Mouse (Mus musculus) heart, embryonic 10.5 days (tissue): ENCODE data around the gene Mtmr11. TPM values are rescaled to one million over a fixed set of nuclear protein-coding genes. Genes with fewer than 3 reads are reported as not detected.

Experiments used
- DNase-seq: peaks from one replicate; pipeline ENCODE4 v3.0.0-alpha.2; 2017; ENCODE audit warnings: low spot score
- H3K27ac ChIP-seq: fragments of 300-500 bp; sonication (generic); 2 replicates; pipeline ENCODE4 v1.5.1; 2016; ENCODE audit warnings: mild to moderate bottlenecking
- H3K27me3 ChIP-seq: fragments of 300-500 bp; sonication (generic); 2 replicates; pipeline ENCODE4 v1.6.1; 2016; ENCODE audit warnings: mild to moderate bottlenecking; ENCODE audit not compliant: poor library complexity, insufficient read depth, severe bottlenecking
- H3K36me3 ChIP-seq: fragments of 300-500 bp; sonication (generic); 2 replicates; pipeline ENCODE4 v1.6.1; 2016; ENCODE audit warnings: mild to moderate bottlenecking, moderate library complexity
- H3K4me1 ChIP-seq: fragments of 300-500 bp; sonication (generic); 2 replicates; pipeline ENCODE4 v1.6.1; 2016; ENCODE audit warnings: mild to moderate bottlenecking
- H3K4me3 ChIP-seq: fragments of 300-500 bp; sonication (generic); 2 replicates; pipeline ENCODE4 v1.5.1; 2016; ENCODE audit warnings: mild to moderate bottlenecking, moderate library complexity
- H3K9me3 ChIP-seq: fragments of 300-500 bp; sonication (generic); 2 replicates; pipeline ENCODE4 v1.6.1; 2016; ENCODE audit warnings: mild to moderate bottlenecking, moderate library complexity
- WGBS: fragments of 180-500 bp; shearing (Covaris S2); methylation state at CpG from one replicate; pipeline ENCODE4 v1.1.7; 2016; 5-methylcytosine and 5-hydroxymethylcytosine counted together
- polyA plus RNA-seq: library from polyadenylated mRNA; unstranded; fragments of >200 nt; fragmentation: Nextera tagmentation; extraction: Ambion mirVana; gene quantifications from 2 replicates; pipeline ENCODE4 v1.2.1, GENCODE M21; 2016

Mtmr11 gene
- polyA plus RNA-seq, 1 experiment from 2014 or later, result 10.5 TPM

GRCm38 (mm10) chr3:96175251-96175650 is 13.4 kb downstream of the Mtmr11 start:
- H3K9me3 ChIP-seq, result no peaks in the 10 kb centered on the region
- no peak overlapping the region for H3K27ac ChIP-seq
- WGBS, result 96% methylated on average over 6 of the region's 6 CpGs
- H3K4me1 ChIP-seq, result peaks cover 25% of the 10 kb centered on the region
- DNase-seq, result no peak
- H3K4me3 ChIP-seq, result no peak overlapping the region
- H3K36me3 ChIP-seq, result peaks cover 50% of the 10 kb centered on the region
- no peaks in the 10 kb centered on the region for H3K27me3 ChIP-seq

GRCm38 (mm10) chr3:96178427-96178826 is 16.6 kb downstream of the Mtmr11 start:
- H3K27ac ChIP-seq, result no peak overlapping the region
- H3K4me1 ChIP-seq, result peaks cover 43% of the 10 kb centered on the region
- H3K4me3 ChIP-seq, result no peak overlapping the region
- no peak for DNase-seq
- H3K36me3 ChIP-seq, result peaks cover 48% of the 10 kb centered on the region
- H3K27me3 ChIP-seq, result no peaks in the 10 kb centered on the region
- WGBS, result 92% methylated on average over 4 of the region's 4 CpGs
- no peaks in the 10 kb centered on the region for H3K9me3 ChIP-seq

GRCm38 (mm10) chr3:96178902-96179301 is 17.1 kb downstream of the Mtmr11 start:
- Histone ChIP-seq H3K27me3 (no peaks in the 10 kb centered on the region), H3K27ac (no peak overlapping the region), H3K4me3 (no peak overlapping the region), H3K4me1 (peaks cover 46% of the 10 kb centered on the region), H3K36me3 (peaks cover 46% of the 10 kb centered on the region), H3K9me3 (no peaks in the 10 kb centered on the region)
- DNase-seq, result no peak
- 80% methylated on average over 2 of the region's 2 CpGs for WGBS

GRCm38 (mm10) chr3:96179531-96179930 is 17.7 kb downstream of the Mtmr11 start:
- 64% methylated on average over 4 of the region's 4 CpGs for WGBS
- H3K4me1 ChIP-seq, result peaks cover 42% of the 10 kb centered on the region
- no peak for DNase-seq
- no peaks in the 10 kb centered on the region for H3K27me3 ChIP-seq
- no peak overlapping the region for H3K27ac ChIP-seq
- peaks cover 41% of the 10 kb centered on the region for H3K36me3 ChIP-seq
- no peaks in the 10 kb centered on the region for H3K9me3 ChIP-seq
- H3K4me3 ChIP-seq, result no peak overlapping the region

- Histone ChIP-seq H3K4me3 (peak within 1 kb of the TSS; percentile 78), H3K27ac (peak within 1 kb of the TSS; percentile 90), H3K9me3 (no peaks in the 10 kb centered on the region), H3K36me3 (peaks cover 39% of the 10 kb centered on the region), H3K27me3 (no peaks in the 10 kb centered on the region), H3K4me1 (peaks cover 49% of the 10 kb centered on the region)
- no peak for DNase-seq
- WGBS, result 0% methylated on average over 17 of the region's 23 CpGs
These were observed 19.1 kb downstream of the Mtmr11 start, which contains the start of gene Sv2a for GRCm38 (mm10) chr3:96180727-96181477. Gene Sv2a, plus strand, starts transcription at chr3:96181151.

GRCm38 (mm10) chr3:96181510-96182381 is 19.9 kb downstream of the Mtmr11 start:
- Histone ChIP-seq H3K9me3 (no peaks in the 10 kb centered on the region), H3K27me3 (no peaks in the 10 kb centered on the region), H3K36me3 (peaks cover 36% of the 10 kb centered on the region), H3K27ac (peak overlapping the region; percentile 90), H3K4me1 (peaks cover 49% of the 10 kb centered on the region), H3K4me3 (peak overlapping the region; percentile 78)
- WGBS, result 22% methylated on average over 12 of the region's 12 CpGs
- DNase-seq, result no peak

GRCm38 (mm10) chr3:96182382-96182776 is 20.6 kb downstream of the Mtmr11 start:
- Histone ChIP-seq H3K27ac (peak overlapping the region; percentile 90), H3K36me3 (peaks cover 38% of the 10 kb centered on the region), H3K4me3 (peak overlapping the region; percentile 78), H3K4me1 (peaks cover 49% of the 10 kb centered on the region), H3K27me3 (no peaks in the 10 kb centered on the region), H3K9me3 (no peaks in the 10 kb centered on the region)
- WGBS, result 10% methylated on average over 4 of the region's 4 CpGs
- no peak for DNase-seq

- H3K27ac ChIP-seq, result no peak overlapping the region
- no peak overlapping the region for H3K4me3 ChIP-seq
- WGBS, result 60% methylated on average over 12 of the region's 12 CpGs
- no peaks in the 10 kb centered on the region for H3K27me3 ChIP-seq
- H3K4me1 ChIP-seq, result peaks cover 14% of the 10 kb centered on the region
- no peak for DNase-seq
- H3K9me3 ChIP-seq, result no peaks in the 10 kb centered on the region
- peaks cover 75% of the 10 kb centered on the region for H3K36me3 ChIP-seq
These were observed 31.2 kb downstream of the Mtmr11 start for GRCm38 (mm10) chr3:96192977-96193376.

GRCm38 (mm10) chr3:96194966-96195365 is 33.2 kb downstream of the Mtmr11 start:
- DNase-seq, result no peak
- Histone ChIP-seq H3K9me3 (no peaks in the 10 kb centered on the region), H3K27ac (no peak overlapping the region), H3K36me3 (peaks cover 57% of the 10 kb centered on the region), H3K4me3 (no peak overlapping the region), H3K4me1 (peaks cover 21% of the 10 kb centered on the region), H3K27me3 (no peaks in the 10 kb centered on the region)
- 90% methylated on average over 10 of the region's 10 CpGs for WGBS

- 85% methylated on average over 11 of the region's 11 CpGs for WGBS
- peaks cover 49% of the 10 kb centered on the region for H3K36me3 ChIP-seq
These were observed 34.0 kb downstream of the Mtmr11 start for GRCm38 (mm10) chr3:96195616-96196313.

GRCm38 (mm10) chr3:96196437-96197128 is 34.8 kb downstream of the Mtmr11 start:
- Histone ChIP-seq H3K27me3 (no peaks in the 10 kb centered on the region), H3K4me1 (peaks cover 21% of the 10 kb centered on the region), H3K27ac (peak overlapping the region; percentile 97), H3K36me3 (peaks cover 42% of the 10 kb centered on the region), H3K9me3 (no peaks in the 10 kb centered on the region), H3K4me3 (peak overlapping the region; percentile 79)
- WGBS, result 20% methylated on average over 27 of the region's 27 CpGs
- no peak for DNase-seq

More at GRCm38 (mm10) chr3:96195616-96196313, 34.0 kb downstream of the Mtmr11 start:
- no peaks in the 10 kb centered on the region for H3K27me3 ChIP-seq
- no peak overlapping the region for H3K27ac ChIP-seq
- H3K9me3 ChIP-seq, result no peaks in the 10 kb centered on the region
- no peak overlapping the region for H3K4me3 ChIP-seq
- no peak for DNase-seq
- H3K4me1 ChIP-seq, result peaks cover 21% of the 10 kb centered on the region

GRCm38 (mm10) chr3:96197129-96197749 is 35.4 kb downstream of the Mtmr11 start:
- no peaks in the 10 kb centered on the region for H3K9me3 ChIP-seq
- under 1% methylated on average over 50 of the region's 50 CpGs for WGBS
- DNase-seq, result peak; percentile 95

More at GRCm38 (mm10) chr3:96197129-96197749, 35.4 kb downstream of the Mtmr11 start:
- Histone ChIP-seq H3K27me3 (no peaks in the 10 kb centered on the region), H3K4me1 (peaks cover 21% of the 10 kb centered on the region), H3K27ac (peak overlapping the region; percentile 97), H3K4me3 (peak overlapping the region; percentile 79), H3K36me3 (peaks cover 36% of the 10 kb centered on the region)
